29 mouse cellular contexts compared by ENCODE assay signal in genomic region chr4:138889635-138890034, GRCm38 (mm10). TPM values are rescaled to one million over a fixed set of nuclear protein-coding genes. Genes with fewer than 3 reads are reported as not detected.
DNase-seq lines count a peak whose midpoint lies in the region; ATAC-seq and TF ChIP-seq lines count a peak whose summit lies in the region.
"Had no signal": no experiment of that assay in that cellular context is flagged by ENCODE, and none has a peak within 500 bp of the region (broad histone marks: within the 10 kb centered on the region; RNA-seq: fewer than 3 reads in every experiment).

No protein-coding gene starts in this region.

- no peak overlapping the region for H3K4me2 ChIP-seq in hindbrain, embryonic 13.5 days
- no peak overlapping the region for H3K4me2 ChIP-seq in hindbrain, embryonic 16.5 days (ENCODE audit: low read length)
- H3K4me2 ChIP-seq in neural tube, embryonic 15.5 days: no peak overlapping the region
- H3K4me2 ChIP-seq: forebrain, embryonic 15.5 days; liver, embryonic 15.5 days; neural tube, embryonic 13.5 days had no signal

- H3K27ac ChIP-seq in gastrocnemius, adult 2 months: no peak overlapping the region
- H3K27ac ChIP-seq in hindbrain, embryonic 13.5 days: peak overlapping the region; percentile 35; the same call in 1 of the 2 replicates
- no peak overlapping the region for H3K27ac ChIP-seq in hindbrain, embryonic 16.5 days (ENCODE audit: low read depth, low read length)
- 0 out of 2 replicates have a peak overlapping the region, but pooled peaks have one; percentile 49 for H3K27ac ChIP-seq in neural tube, embryonic 15.5 days (replicated peaks)
- H3K27ac ChIP-seq: embryonic facial prominence, embryonic 10.5 days; forebrain, embryonic 15.5 days; liver, embryonic 15.5 days; neural tube, embryonic 13.5 days had no signal

- no peak for TF ChIP-seq CTCF in gastrocnemius, adult 2 months (IDR thresholded peaks at IDR 0.05)

- no peaks in the 10 kb centered on the region for H3K4me1 ChIP-seq in hindbrain, embryonic 13.5 days (replicated peaks)
- H3K4me1 ChIP-seq in hindbrain, embryonic 16.5 days (ENCODE audit: control insufficient read depth, insufficient read depth, low read depth, low read length): no peaks in the 10 kb centered on the region
- H3K4me1 ChIP-seq in neural tube, embryonic 15.5 days: no peaks in the 10 kb centered on the region
- H3K4me1 ChIP-seq: forebrain, embryonic 15.5 days; liver, embryonic 15.5 days; megakaryocyte, embryonic 14.5 days; neural tube, embryonic 13.5 days had no signal

- no peaks in the 10 kb centered on the region for H3K9me3 ChIP-seq in hindbrain, embryonic 13.5 days
- H3K9me3 ChIP-seq in hindbrain, embryonic 16.5 days (ENCODE audit: control insufficient read depth, low read length): no peaks in the 10 kb centered on the region
- H3K9me3 ChIP-seq in neural tube, embryonic 15.5 days (replicated peaks): no peaks in the 10 kb centered on the region
- H3K9me3 ChIP-seq: embryonic facial prominence, embryonic 10.5 days; forebrain, embryonic 15.5 days; liver, embryonic 15.5 days; megakaryocyte, embryonic 14.5 days; neural tube, embryonic 13.5 days had no signal

- no peak overlapping the region for H3K4me3 ChIP-seq in gastrocnemius, adult 2 months
- no peak overlapping the region for H3K4me3 ChIP-seq in hindbrain, embryonic 13.5 days
- no peak overlapping the region for H3K4me3 ChIP-seq in hindbrain, embryonic 16.5 days (ENCODE audit: low read length)
- H3K4me3 ChIP-seq in neural tube, embryonic 15.5 days (replicated peaks): no peak overlapping the region
- H3K4me3 ChIP-seq: embryonic facial prominence, embryonic 10.5 days; forebrain, embryonic 15.5 days; liver, embryonic 15.5 days; megakaryocyte, embryonic 14.5 days; neural tube, embryonic 13.5 days had no signal

- WGBS in hindbrain, embryonic 13.5 days: 79% methylated on average over 8 of the region's 8 CpGs
- 68% methylated on average over 8 of the region's 8 CpGs for WGBS in hindbrain, embryonic 16.5 days
- 78% methylated on average over 8 of the region's 8 CpGs for WGBS in neural tube, embryonic 15.5 days

- H3K36me3 ChIP-seq in hindbrain, embryonic 13.5 days: peaks cover 44% of the 10 kb centered on the region
- peaks cover 13% of the 10 kb centered on the region; the same call in 1 of the 2 replicates for H3K36me3 ChIP-seq in hindbrain, embryonic 16.5 days (ENCODE audit: control insufficient read depth, insufficient read depth, low read length)
- H3K36me3 ChIP-seq in neural tube, embryonic 15.5 days: peaks cover 33% of the 10 kb centered on the region
- H3K36me3 ChIP-seq: liver, embryonic 15.5 days had no signal

- peak; percentile 59 for DNase-seq in gastrocnemius, adult 2 months
- no peak for DNase-seq in gastrocnemius, postnatal 4 days (ENCODE audit: low spot score in 2 of 2)
- DNase-seq in neural tube, embryonic 10.5 days (ENCODE audit: extremely low spot score, low spot score): no peak
- DNase-seq in skeletal muscle tissue, adult 2 months (ENCODE audit: low read depth, low spot score): peak; percentile 62
- DNase-seq in left cerebral cortex, postnatal 25 days (ENCODE audit: low spot score in 2 of 2): no peak
- DNase-seq: adrenal gland, postnatal 25 days; cerebellum, adult 18-20 months; cerebellum, postnatal 36 days; kidney, adult 9 months; kidney, postnatal 4 days; right cerebral cortex, postnatal 14 days; thymus, postnatal 36 days had no signal

- no peaks in the 10 kb centered on the region for H3K27me3 ChIP-seq in hindbrain, embryonic 13.5 days
- H3K27me3 ChIP-seq in hindbrain, embryonic 16.5 days (replicated peaks; ENCODE audit: control insufficient read depth, insufficient read depth, low read length): no peaks in the 10 kb centered on the region
- no peaks in the 10 kb centered on the region for H3K27me3 ChIP-seq in neural tube, embryonic 15.5 days (replicated peaks)
- H3K27me3 ChIP-seq: forebrain, embryonic 15.5 days; liver, embryonic 15.5 days; neural tube, embryonic 13.5 days had no signal

- intact Hi-C loops in gastrocnemius, adult 2 months (cut with DNase I): no loop called here
- intact Hi-C loops in left cerebral cortex, postnatal 25 days (cut with DNase I): loop anchor here (10.0 kb wide), 1 partner anchor 445 kb away; no protein-coding TSS in a partner anchor

- H3K9ac ChIP-seq in hindbrain, embryonic 13.5 days: no peak overlapping the region
- H3K9ac ChIP-seq in hindbrain, embryonic 16.5 days (ENCODE audit: low read depth, low read length): no peak overlapping the region
- no peak overlapping the region for H3K9ac ChIP-seq in neural tube, embryonic 15.5 days (replicated peaks)
- H3K9ac ChIP-seq: forebrain, embryonic 15.5 days; liver, embryonic 15.5 days; neural tube, embryonic 13.5 days had no signal

- no peak for ATAC-seq in hindbrain, embryonic 13.5 days (ENCODE audit: low FRiP score)
- no peak for ATAC-seq in hindbrain, embryonic 16.5 days
- no peak for ATAC-seq in neural tube, embryonic 15.5 days (ENCODE audit: low FRiP score)
- ATAC-seq: forebrain, embryonic 15.5 days had no signal

RNA-seq across cellular contexts. Expression of gene Pla2g2e, which starts 11.9 kb away (rescaled TPM):
- total RNA-seq in gastrocnemius, adult 2 months (2021): not detected
- total RNA-seq in gastrocnemius, postnatal 4 days (2021): not detected
- not detected in 2 replicates for polyA plus RNA-seq in hindbrain, embryonic 13.5 days (2015; fragmentation: Nextera tagmentation; extraction: Ambion mirVana)
- not detected in 2 replicates for polyA plus RNA-seq in hindbrain, embryonic 16.5 days (2015; fragmentation: Nextera tagmentation; extraction: Ambion mirVana)
- not detected in 2 replicates for polyA plus RNA-seq in neural tube, embryonic 15.5 days (2015; fragmentation: Nextera tagmentation; extraction: Ambion mirVana)
- not detected for total RNA-seq in left cerebral cortex, postnatal 25 days (2021)
- total RNA-seq: gastrocnemius, adult 8-10 months; layer of hippocampus, postnatal 14 days; left cerebral cortex, postnatal 10 days; monocyte, adult 5-6 weeks had no signal
- polyA plus RNA-seq: embryonic facial prominence, embryonic 10.5 days; forebrain, embryonic 15.5 days; intestine, embryonic 14.5 days; liver, embryonic 15.5 days; neural tube, embryonic 13.5 days; stomach, embryonic 16.5 days had no signal

RNA-seq across cellular contexts. Expression of gene Gm13030, which starts 15.9 kb away (rescaled TPM):
- total RNA-seq in gastrocnemius, adult 2 months (2021): not detected
- total RNA-seq in gastrocnemius, postnatal 4 days (2021): not detected
- polyA plus RNA-seq in hindbrain, embryonic 13.5 days (2015; fragmentation: Nextera tagmentation; extraction: Ambion mirVana): not detected in 2 replicates
- not detected in 2 replicates for polyA plus RNA-seq in hindbrain, embryonic 16.5 days (2015; fragmentation: Nextera tagmentation; extraction: Ambion mirVana)
- polyA plus RNA-seq in neural tube, embryonic 15.5 days (2015; fragmentation: Nextera tagmentation; extraction: Ambion mirVana): not detected in 2 replicates
- total RNA-seq in left cerebral cortex, postnatal 25 days (2021): not detected
- total RNA-seq: adrenal gland, postnatal 25 days; CH12.LX; gastrocnemius, adult 8-10 months; layer of hippocampus, postnatal 14 days; left cerebral cortex, postnatal 10 days; monocyte, adult 5-6 weeks had no signal
- polyA plus RNA-seq: embryonic facial prominence, embryonic 10.5 days; forebrain, embryonic 15.5 days; heart, embryonic 16.5 days; intestine, embryonic 14.5 days; limb, embryonic 14.5 days; liver, embryonic 15.5 days; neural tube, embryonic 13.5 days; stomach, embryonic 16.5 days had no signal

RNA-seq across cellular contexts. Expression of gene Otud3, which starts 24.1 kb away (rescaled TPM):
- total RNA-seq in gastrocnemius, adult 2 months (2021): 10 to 100 TPM; 15.7 to 17.2 TPM
- 1 to 10 TPM; 6.8 to 7.2 TPM for total RNA-seq in gastrocnemius, postnatal 4 days (2021)
- 2.5 and 3.5 TPM in 2 replicates for polyA plus RNA-seq in hindbrain, embryonic 13.5 days (2015; fragmentation: Nextera tagmentation; extraction: Ambion mirVana)
- 2.4 and 3.1 TPM in 2 replicates for polyA plus RNA-seq in hindbrain, embryonic 16.5 days (2015; fragmentation: Nextera tagmentation; extraction: Ambion mirVana)
- polyA plus RNA-seq in neural tube, embryonic 15.5 days (2015; fragmentation: Nextera tagmentation; extraction: Ambion mirVana): 2.2 and 3.7 TPM in 2 replicates
- 10 to 100 TPM; 19.2 to 21.6 TPM for total RNA-seq in left cerebral cortex, postnatal 25 days (2021)

RNA-seq across cellular contexts. Expression of gene Pla2g5, which starts 26.4 kb away (rescaled TPM):
- 1 to 10 TPM in 1 of 2 experiments, under 1 TPM in 1; 0.92 to 2.1 TPM for total RNA-seq in gastrocnemius, adult 2 months (2021)
- 1 to 10 TPM; 2.0 to 4.3 TPM for total RNA-seq in gastrocnemius, postnatal 4 days (2021)
- 0.25 and 0.49 TPM in 2 replicates for polyA plus RNA-seq in hindbrain, embryonic 13.5 days (2015; fragmentation: Nextera tagmentation; extraction: Ambion mirVana)
- polyA plus RNA-seq in hindbrain, embryonic 16.5 days (2015; fragmentation: Nextera tagmentation; extraction: Ambion mirVana): 0.27 and 0.38 TPM in 2 replicates
- polyA plus RNA-seq in neural tube, embryonic 15.5 days (2015; fragmentation: Nextera tagmentation; extraction: Ambion mirVana): 0.24 and 0.79 TPM in 2 replicates
- total RNA-seq in left cerebral cortex, postnatal 25 days (2021): 1 to 10 TPM; 7.0 to 7.9 TPM
- total RNA-seq: monocyte, adult 5-6 weeks had no signal

Comparison
In these comparisons a context has a peak if more than half of its experiments do, and no peak if none do; other contexts are left out.
1. DNase-seq: peak in gastrocnemius, adult 2 months (single experiment) and skeletal muscle tissue, adult 2 months (single experiment); none in gastrocnemius, postnatal 4 days (0 of 2), neural tube, embryonic 10.5 days (single experiment) and left cerebral cortex, postnatal 25 days (0 of 2).
2. H3K27ac ChIP-seq: peak in hindbrain, embryonic 13.5 days (single experiment) and neural tube, embryonic 15.5 days (single experiment); none in gastrocnemius, adult 2 months (single experiment) and hindbrain, embryonic 16.5 days (single experiment).